Mouse (Mus musculus): Measurements from ENCODE around the gene Hfe2. TPM values are rescaled to one million over a fixed set of nuclear protein-coding genes. Genes with fewer than 3 reads are reported as not detected.
"Not testable (repeated sequence)": the region's sequence is repeated elsewhere in the genome, so short reads cannot be mapped to it uniquely, and the experiment has no call there.

The Hfe2 gene
- polyA plus RNA-seq, 1 experiment from 2014 or later = 0.35 TPM

- H3K9me3 ChIP-seq (ENCODE audit: low read length) = no peaks in the 10 kb centered on the region
- no peak for ATAC-seq
- WGBS = 84% methylated on average over 13 of the region's 13 CpGs
- no peak overlapping the region for H3K4me3 ChIP-seq (ENCODE audit: low read depth, low read length)
- no peaks in the 10 kb centered on the region for H3K36me3 ChIP-seq (ENCODE audit: insufficient read depth, low read length)
- H3K4me1 ChIP-seq (ENCODE audit: insufficient read depth, low read depth, low read length) = no peaks in the 10 kb centered on the region
- H3K4me2 ChIP-seq (replicated peaks; ENCODE audit: low read depth, low read length) = no peak overlapping the region
- H3K9ac ChIP-seq (replicated peaks; ENCODE audit: low read depth) = no peak overlapping the region
- no peak for TF ChIP-seq CTCF (IDR thresholded peaks at IDR 0.05)
- TF ChIP-seq EP300 (IDR thresholded peaks at IDR 0.05) = no peak
- H3K27ac ChIP-seq (ENCODE audit: low read length) = no peak overlapping the region
- DNase-seq (ENCODE audit: low spot score) = no peak
- no peaks in the 10 kb centered on the region; the same call in 1 of the 2 replicates for H3K27me3 ChIP-seq (replicated peaks; ENCODE audit: insufficient read depth, low read length)
Measured at GRCm38 (mm10) chr3:96482451-96482850, 42.5 kb upstream of the Hfe2 start.

DNA sequence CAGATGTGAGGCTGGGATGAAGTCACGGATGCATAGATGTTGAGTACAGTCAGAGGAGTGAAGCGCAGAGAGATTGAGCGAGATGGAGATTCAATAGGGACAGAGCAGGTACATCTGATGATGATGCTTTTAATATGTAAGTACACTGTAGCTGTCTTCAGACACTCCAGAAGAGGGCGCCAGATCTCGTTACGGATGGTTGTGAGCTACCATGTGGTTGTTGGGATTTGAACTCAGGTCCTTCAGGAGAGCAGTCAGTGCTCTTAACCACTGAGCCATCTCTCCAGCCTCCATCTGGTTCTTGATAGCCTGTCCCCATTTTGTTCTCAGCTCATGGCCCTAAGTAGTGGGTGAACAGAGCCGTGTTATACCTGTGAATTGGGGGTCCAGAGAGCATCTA lies 41.9 kb upstream of the Hfe2 start:
- H3K36me3 ChIP-seq (ENCODE audit: insufficient read depth, low read length); H3K4me2 ChIP-seq (replicated peaks; ENCODE audit: low read depth, low read length); H3K9ac ChIP-seq (replicated peaks; ENCODE audit: low read depth); DNase-seq (ENCODE audit: low spot score); H3K4me3 ChIP-seq (ENCODE audit: low read depth, low read length); ATAC-seq; H3K27me3 ChIP-seq (replicated peaks; ENCODE audit: insufficient read depth, low read length); H3K4me1 ChIP-seq (ENCODE audit: insufficient read depth, low read depth, low read length); H3K27ac ChIP-seq (ENCODE audit: low read length); H3K9me3 ChIP-seq (ENCODE audit: low read length): not testable (repeated sequence)
- peak; percentile 40 for TF ChIP-seq CTCF (IDR thresholded peaks at IDR 0.05)
- 60% methylated on average over 7 of the region's 7 CpGs for WGBS

DNA sequence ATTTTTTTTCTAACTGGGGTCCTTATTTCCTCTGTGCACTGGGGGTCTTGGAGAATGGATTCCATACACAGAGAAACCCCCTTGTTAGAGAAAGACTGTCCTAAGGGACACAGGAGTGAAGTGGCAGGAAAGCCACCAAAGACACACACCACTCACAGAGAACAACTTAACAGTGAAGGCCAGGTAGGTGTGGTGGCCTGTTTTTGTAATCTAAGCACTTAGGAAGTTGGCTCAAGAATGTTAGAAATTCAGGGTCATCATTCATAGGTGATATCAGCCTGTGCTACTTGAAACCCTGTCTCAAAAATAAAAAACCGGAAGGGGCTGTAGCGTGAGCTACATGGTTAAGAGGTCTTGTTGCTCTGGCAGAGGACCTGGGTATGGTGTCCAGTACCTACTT lies 41.0 kb upstream of the Hfe2 start:
- 90% methylated on average over 2 of the region's 2 CpGs for WGBS
- TF ChIP-seq EP300 (IDR thresholded peaks at IDR 0.05) (no peak), CTCF (IDR thresholded peaks at IDR 0.05) (no peak)
- Histone ChIP-seq H3K9ac (replicated peaks; ENCODE audit: low read depth) (no peak overlapping the region), H3K4me2 (replicated peaks; ENCODE audit: low read depth, low read length) (no peak overlapping the region), H3K4me3 (ENCODE audit: low read depth, low read length) (no peak overlapping the region), H3K27ac (ENCODE audit: low read length) (no peak overlapping the region), H3K9me3 (ENCODE audit: low read length) (no peaks in the 10 kb centered on the region), H3K4me1 (ENCODE audit: insufficient read depth, low read depth, low read length) (no peaks in the 10 kb centered on the region), H3K27me3 (replicated peaks; ENCODE audit: insufficient read depth, low read length) (no peaks in the 10 kb centered on the region; the same call in 1 of the 2 replicates), H3K36me3 (ENCODE audit: insufficient read depth, low read length) (no peaks in the 10 kb centered on the region)
- no peak for DNase-seq (ENCODE audit: low spot score)
- no peak for ATAC-seq

DNA sequence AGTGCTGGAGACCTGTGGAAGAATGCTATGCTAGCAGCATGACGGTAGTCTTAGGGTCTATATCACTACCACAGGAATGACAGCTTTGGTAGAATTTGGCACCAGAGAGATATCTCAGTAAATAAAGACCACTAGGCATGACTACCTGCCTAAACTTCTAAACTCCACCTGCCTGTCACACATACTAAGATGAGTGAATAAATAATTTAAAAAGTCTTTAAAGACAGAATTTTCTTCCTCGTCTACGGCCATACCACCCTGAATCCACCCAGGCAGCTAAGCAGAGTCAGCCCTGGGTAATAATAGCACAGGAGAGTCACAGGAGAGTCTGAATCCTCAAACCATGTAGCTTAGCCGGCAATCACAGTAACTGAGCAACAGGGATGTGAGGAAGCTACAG lies 40.1 kb upstream of the Hfe2 start:
- TF ChIP-seq CTCF (IDR thresholded peaks at IDR 0.05) (no peak), EP300 (IDR thresholded peaks at IDR 0.05) (no peak)
- H3K4me1 ChIP-seq (ENCODE audit: insufficient read depth, low read depth, low read length) = no peaks in the 10 kb centered on the region
- no peaks in the 10 kb centered on the region for H3K36me3 ChIP-seq (ENCODE audit: insufficient read depth, low read length)
- no peak overlapping the region for H3K9ac ChIP-seq (replicated peaks; ENCODE audit: low read depth)
- 75% methylated on average over 4 of the region's 4 CpGs for WGBS
- DNase-seq (ENCODE audit: low spot score) (no peak), ATAC-seq (no peak)
- H3K4me2 ChIP-seq (replicated peaks; ENCODE audit: low read depth, low read length) = no peak overlapping the region
- H3K4me3 ChIP-seq (ENCODE audit: low read depth, low read length) = no peak overlapping the region
- no peak overlapping the region for H3K27ac ChIP-seq (ENCODE audit: low read length)
- no peaks in the 10 kb centered on the region for H3K9me3 ChIP-seq (ENCODE audit: low read length)
- H3K27me3 ChIP-seq (replicated peaks; ENCODE audit: insufficient read depth, low read length) = no peaks in the 10 kb centered on the region

GRCm38 (mm10) chr3:96485361-96485760 lies 39.6 kb upstream of the Hfe2 start:
- H3K36me3 ChIP-seq (ENCODE audit: insufficient read depth, low read length) = no peaks in the 10 kb centered on the region
- no peaks in the 10 kb centered on the region for H3K9me3 ChIP-seq (ENCODE audit: low read length)
- no peak overlapping the region for H3K9ac ChIP-seq (replicated peaks; ENCODE audit: low read depth)
- no peak overlapping the region for H3K27ac ChIP-seq (ENCODE audit: low read length)
- no peak for ATAC-seq
- no peak for DNase-seq (ENCODE audit: low spot score)
- no peak overlapping the region for H3K4me2 ChIP-seq (replicated peaks; ENCODE audit: low read depth, low read length)
- TF ChIP-seq CTCF (IDR thresholded peaks at IDR 0.05) (no peak), EP300 (IDR thresholded peaks at IDR 0.05) (no peak)
- WGBS = 86% methylated on average over 2 of the region's 2 CpGs
- H3K4me1 ChIP-seq (ENCODE audit: insufficient read depth, low read depth, low read length) = no peaks in the 10 kb centered on the region
- no peak overlapping the region for H3K4me3 ChIP-seq (ENCODE audit: low read depth, low read length)
- no peaks in the 10 kb centered on the region for H3K27me3 ChIP-seq (replicated peaks; ENCODE audit: insufficient read depth, low read length)

DNA sequence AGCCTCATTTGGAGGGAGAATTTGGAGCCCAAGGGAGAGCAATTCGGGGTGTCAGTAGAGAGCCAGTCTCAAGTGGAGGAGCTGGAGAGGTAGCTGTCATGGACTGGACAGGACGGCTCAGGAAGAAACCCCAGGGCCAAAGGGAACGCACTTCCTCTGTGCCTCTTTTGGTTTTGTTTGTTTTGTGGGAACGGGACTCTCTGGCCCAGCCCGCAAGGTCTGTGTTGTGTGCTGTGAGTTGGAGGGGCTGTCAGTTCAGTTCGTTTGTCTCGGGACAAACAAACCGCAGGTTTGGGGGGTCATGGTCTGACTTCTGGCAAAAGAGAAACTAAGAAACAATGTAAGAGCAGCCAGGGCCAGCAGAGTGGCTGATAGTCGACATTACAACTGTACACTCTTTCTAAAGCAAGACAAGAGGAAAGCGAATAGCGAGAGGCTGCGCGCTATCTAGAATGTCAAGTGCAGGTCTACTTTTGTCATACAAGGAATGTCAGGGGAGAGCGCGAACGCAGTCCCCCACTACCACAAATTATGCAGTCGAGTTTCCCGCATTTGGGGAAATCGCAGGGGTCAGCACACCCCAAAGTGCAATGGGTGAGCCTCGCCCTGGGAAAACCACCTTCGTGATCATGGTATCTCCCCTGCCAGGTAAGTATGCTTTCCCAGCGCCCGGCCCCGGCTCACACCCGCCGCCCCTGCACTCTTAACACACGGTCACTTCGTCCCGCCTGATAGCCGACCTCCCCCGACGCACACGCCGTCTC lies 38.7 kb upstream of the Hfe2 start:
- ATAC-seq = peak; percentile 34
- H3K27ac ChIP-seq (ENCODE audit: low read length); H3K4me2 ChIP-seq (replicated peaks; ENCODE audit: low read depth, low read length); H3K36me3 ChIP-seq (ENCODE audit: insufficient read depth, low read length); H3K9ac ChIP-seq (replicated peaks; ENCODE audit: low read depth); H3K9me3 ChIP-seq (ENCODE audit: low read length); H3K4me3 ChIP-seq (ENCODE audit: low read depth, low read length); H3K27me3 ChIP-seq (replicated peaks; ENCODE audit: insufficient read depth, low read length); H3K4me1 ChIP-seq (ENCODE audit: insufficient read depth, low read depth, low read length); DNase-seq (ENCODE audit: low spot score): not testable (repeated sequence)
- WGBS = 0% methylated on average over 3 of the region's 34 CpGs

- Histone ChIP-seq H3K4me2 (replicated peaks; ENCODE audit: low read depth, low read length) (peak overlapping the region; percentile 58), H3K4me3 (ENCODE audit: low read depth, low read length) (peak overlapping the region; percentile 29)
- H3K27ac ChIP-seq (ENCODE audit: low read length); H3K9me3 ChIP-seq (ENCODE audit: low read length); H3K4me1 ChIP-seq (ENCODE audit: insufficient read depth, low read depth, low read length); H3K36me3 ChIP-seq (ENCODE audit: insufficient read depth, low read length); H3K27me3 ChIP-seq (replicated peaks; ENCODE audit: insufficient read depth, low read length); H3K9ac ChIP-seq (replicated peaks; ENCODE audit: low read depth); DNase-seq (ENCODE audit: low spot score): not testable (repeated sequence)
- peak; percentile 77 for ATAC-seq
- WGBS = 8% methylated on average over 5 of the region's 38 CpGs
Measured at GRCm38 (mm10) chr3:96486828-96487559, 38.0 kb upstream of the Hfe2 start.

Data from lung, postnatal 0 days (tissue).